Mouse (Mus musculus): ENCODE data around the gene Jmy. TPM values are rescaled to one million over a fixed set of nuclear protein-coding genes. Genes with fewer than 3 reads are reported as not detected.

Jmy gene
- polyA plus RNA-seq, 1 experiment, result 2.3 TPM

DNA sequence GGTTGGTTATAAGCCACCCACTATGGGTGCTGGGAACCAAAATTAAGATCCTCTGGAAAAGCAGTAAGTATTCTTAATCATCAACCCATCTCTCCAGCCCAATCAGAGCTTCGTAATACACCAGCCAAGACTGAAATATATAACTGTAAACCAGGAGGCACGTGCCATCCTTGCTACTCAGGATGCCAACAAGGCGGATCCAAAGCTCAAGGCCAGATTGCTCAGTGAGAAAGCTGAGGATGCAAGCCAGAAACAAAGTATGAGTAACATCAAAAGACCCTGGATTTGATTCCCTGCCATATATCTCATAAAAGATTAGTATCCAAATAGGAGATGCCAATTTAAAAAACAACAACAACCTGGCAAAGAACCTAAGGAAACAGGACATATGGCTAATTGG is 31.3 kb downstream of the Jmy start:
- peaks cover 76% of the 10 kb centered on the region for H3K36me3 ChIP-seq (replicated peaks; ENCODE audit: low read length)
- H3K4me3 ChIP-seq (replicated peaks), result no peak overlapping the region
- no peaks in the 10 kb centered on the region for H3K4me1 ChIP-seq
- TF ChIP-seq FLI1 (IDR thresholded peaks at IDR 0.05; ENCODE audit: low read length) (no peak), GATA1 (IDR thresholded peaks at IDR 0.05; ENCODE audit: borderline replicate concordance, low read length) (no peak)
- no peaks in the 10 kb centered on the region for H3K9me3 ChIP-seq
- H3K27me3 ChIP-seq (replicated peaks), result no peaks in the 10 kb centered on the region

DNA sequence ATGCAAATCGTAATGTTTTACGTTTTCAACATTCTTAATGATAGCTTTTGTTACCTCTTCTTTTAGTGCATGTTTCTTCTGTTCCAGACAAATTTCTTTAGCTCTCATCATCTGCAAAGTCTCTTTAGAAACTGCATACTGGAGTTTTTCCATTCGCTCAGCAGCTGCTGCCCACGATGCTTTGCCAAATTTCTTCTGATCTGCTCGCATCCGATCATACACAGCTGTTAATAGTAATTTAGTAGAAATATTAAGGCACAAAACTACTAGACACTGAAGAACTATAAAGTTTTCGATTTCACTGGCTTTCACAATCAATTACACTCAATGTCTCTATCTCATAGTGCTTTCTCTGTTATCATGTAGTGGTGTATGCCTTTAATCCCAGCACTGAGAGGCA is 40.0 kb downstream of the Jmy start:
- H3K4me1 ChIP-seq, result no peaks in the 10 kb centered on the region
- TF ChIP-seq GATA1 (IDR thresholded peaks at IDR 0.05; ENCODE audit: borderline replicate concordance, low read length) (no peak), FLI1 (IDR thresholded peaks at IDR 0.05; ENCODE audit: low read length) (no peak)
- peaks cover 75% of the 10 kb centered on the region for H3K36me3 ChIP-seq (replicated peaks; ENCODE audit: low read length)
- H3K4me3 ChIP-seq (replicated peaks), result no peak overlapping the region
- no peaks in the 10 kb centered on the region for H3K9me3 ChIP-seq
- no peaks in the 10 kb centered on the region for H3K27me3 ChIP-seq (replicated peaks)

DNA sequence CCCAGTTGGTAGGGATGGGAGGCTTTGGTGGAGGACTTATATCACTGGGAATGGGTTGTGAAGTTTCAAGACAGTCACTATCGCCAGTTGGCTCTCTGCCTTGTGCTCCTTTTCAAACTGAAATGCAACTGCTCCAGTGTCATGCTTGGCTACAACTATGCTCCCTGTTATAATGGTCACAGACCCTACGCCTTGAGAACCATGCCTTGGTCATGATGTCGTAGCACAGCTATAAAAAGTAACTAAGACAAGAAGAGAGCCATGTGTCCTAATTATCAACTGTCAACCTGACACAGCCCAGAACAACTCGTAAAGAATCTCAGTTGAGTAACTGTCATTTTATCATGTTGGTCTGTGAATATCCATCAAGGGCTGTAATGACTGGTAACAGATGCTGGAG is 41.0 kb downstream of the Jmy start:
- no peaks in the 10 kb centered on the region for H3K4me1 ChIP-seq
- H3K9me3 ChIP-seq, result no peaks in the 10 kb centered on the region
- H3K4me3 ChIP-seq (replicated peaks), result no peak overlapping the region
- H3K27me3 ChIP-seq (replicated peaks), result no peaks in the 10 kb centered on the region
- TF ChIP-seq GATA1 (IDR thresholded peaks at IDR 0.05; ENCODE audit: borderline replicate concordance, low read length), result no peak
- no peak for TF ChIP-seq FLI1 (IDR thresholded peaks at IDR 0.05; ENCODE audit: low read length)
- H3K36me3 ChIP-seq (replicated peaks; ENCODE audit: low read length), result peaks cover 74% of the 10 kb centered on the region

DNA sequence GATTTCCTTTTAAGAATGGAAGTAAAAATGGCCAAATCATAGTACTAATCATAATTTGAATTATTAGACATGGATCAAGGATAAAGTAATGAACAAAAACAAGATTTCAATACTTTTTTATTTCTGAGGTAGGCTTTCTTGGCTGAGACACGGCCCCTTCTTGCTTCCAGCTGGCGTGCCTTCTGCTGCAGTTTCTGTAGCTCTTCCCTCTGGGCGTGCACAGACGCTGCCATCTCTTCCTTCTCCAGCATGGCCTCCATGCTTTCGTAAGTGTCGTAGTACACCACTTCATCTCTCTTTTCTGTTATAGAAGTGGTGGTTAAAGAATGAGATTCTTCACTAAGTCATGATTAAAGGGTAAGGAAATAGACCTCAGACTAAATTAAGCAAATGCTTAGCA is 46.3 kb downstream of the Jmy start:
- no peak for TF ChIP-seq GATA1 (IDR thresholded peaks at IDR 0.05; ENCODE audit: borderline replicate concordance, low read length)
- TF ChIP-seq FLI1 (IDR thresholded peaks at IDR 0.05; ENCODE audit: low read length), result no peak
- no peaks in the 10 kb centered on the region for H3K9me3 ChIP-seq
- H3K27me3 ChIP-seq (replicated peaks), result no peaks in the 10 kb centered on the region
- no peaks in the 10 kb centered on the region for H3K4me1 ChIP-seq
- H3K4me3 ChIP-seq (replicated peaks), result no peak overlapping the region
- peaks cover 78% of the 10 kb centered on the region for H3K36me3 ChIP-seq (replicated peaks; ENCODE audit: low read length)

DNA sequence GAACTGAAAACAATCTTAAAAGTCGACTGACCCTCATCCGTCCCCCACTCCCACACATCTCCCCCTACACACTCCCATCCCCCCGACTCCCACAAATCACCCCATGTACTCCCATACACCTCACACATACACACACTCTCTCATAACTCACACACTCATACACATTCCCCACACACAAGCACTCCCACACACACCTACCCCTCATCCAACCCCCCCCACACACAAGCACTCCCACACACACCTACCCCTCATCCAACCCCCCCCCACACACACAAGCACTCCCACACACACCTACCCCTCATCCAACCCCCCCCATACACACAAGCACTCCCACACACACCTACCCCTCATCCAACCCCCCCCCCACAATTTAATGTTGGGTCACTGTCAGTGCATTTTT is 59.4 kb downstream of the Jmy start:
- no peaks in the 10 kb centered on the region for H3K27me3 ChIP-seq (replicated peaks)
- peaks cover 85% of the 10 kb centered on the region for H3K36me3 ChIP-seq (replicated peaks; ENCODE audit: low read length)
- no peaks in the 10 kb centered on the region for H3K4me1 ChIP-seq
- no peak for TF ChIP-seq FLI1 (IDR thresholded peaks at IDR 0.05; ENCODE audit: low read length)
- no peak for TF ChIP-seq GATA1 (IDR thresholded peaks at IDR 0.05; ENCODE audit: borderline replicate concordance, low read length)
- H3K4me3 ChIP-seq (replicated peaks), result no peak overlapping the region
- H3K9me3 ChIP-seq, result no peaks in the 10 kb centered on the region

DNA sequence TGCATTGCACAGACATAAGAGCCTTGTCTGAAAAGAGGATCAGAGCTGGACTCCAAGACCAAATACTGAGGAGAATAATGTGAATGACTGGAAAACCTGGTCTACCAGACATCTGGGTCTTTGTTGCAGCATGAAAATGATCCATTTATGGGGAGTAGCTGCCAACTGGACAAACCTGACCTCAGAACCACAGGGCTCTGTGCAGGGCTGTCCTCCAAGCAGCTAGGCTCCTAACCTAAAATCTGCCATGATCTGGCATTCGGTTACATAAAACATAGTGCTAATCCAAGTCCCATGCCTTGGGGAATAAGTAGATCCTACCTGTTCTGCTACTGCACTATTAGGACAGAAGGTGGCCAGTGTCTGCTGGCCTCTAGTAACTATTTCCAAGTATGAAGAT is 70.4 kb downstream of the Jmy start:
- no peaks in the 10 kb centered on the region for H3K9me3 ChIP-seq
- H3K4me3 ChIP-seq (replicated peaks), result no peak overlapping the region
- peaks cover 39% of the 10 kb centered on the region for H3K36me3 ChIP-seq (replicated peaks; ENCODE audit: low read length)
- H3K4me1 ChIP-seq, result peaks cover 24% of the 10 kb centered on the region
- no peaks in the 10 kb centered on the region for H3K27me3 ChIP-seq (replicated peaks)
- TF ChIP-seq GATA1 (IDR thresholded peaks at IDR 0.05; ENCODE audit: borderline replicate concordance, low read length) (no peak), FLI1 (IDR thresholded peaks at IDR 0.05; ENCODE audit: low read length) (no peak)

DNA sequence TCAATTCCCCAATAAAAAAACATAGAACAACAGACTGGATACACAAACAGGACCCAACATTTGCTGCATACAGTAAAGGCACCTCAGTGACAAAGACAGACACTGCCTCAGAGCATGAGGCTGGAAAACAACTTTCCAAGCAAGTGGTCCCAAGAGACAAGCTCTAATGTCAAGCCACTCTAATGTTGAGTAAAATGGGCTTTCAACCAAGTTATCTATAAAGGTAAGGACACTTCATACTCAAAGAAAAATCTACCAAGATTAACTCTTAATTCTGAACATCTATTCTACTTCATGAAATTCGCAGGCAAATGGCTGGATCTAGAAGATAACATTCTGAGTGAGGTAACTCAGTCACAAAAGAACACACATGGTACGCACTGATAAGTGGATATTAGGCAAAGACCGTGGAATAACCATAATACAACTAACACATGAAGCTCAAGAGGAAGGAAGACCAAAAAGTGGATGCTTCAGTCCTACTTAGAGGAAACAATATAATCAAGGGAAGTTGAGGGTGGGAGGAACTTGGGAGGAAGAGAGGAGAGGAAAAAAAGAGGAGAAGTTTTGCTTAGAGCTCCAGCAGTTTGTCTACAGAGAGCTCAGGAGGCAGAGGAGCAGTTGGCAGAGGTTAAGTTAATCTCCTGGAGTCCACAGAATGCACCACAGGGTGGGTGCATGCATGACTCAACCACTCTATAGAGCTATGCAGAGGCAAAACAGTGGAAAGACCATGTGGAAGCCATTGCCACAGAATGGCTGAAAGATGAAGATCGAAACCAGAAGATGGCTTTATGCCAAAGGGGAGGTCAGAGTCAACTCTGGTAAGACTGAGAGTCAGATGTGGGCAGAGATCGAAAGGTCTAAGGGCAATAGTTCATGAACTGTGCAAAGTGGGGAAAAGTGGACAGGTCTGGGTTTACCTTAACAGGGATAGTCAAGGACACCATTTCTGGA is 71.4 kb downstream of the Jmy start:
- Histone ChIP-seq H3K4me3 (replicated peaks) (no peak overlapping the region), H3K4me1 (peaks cover 28% of the 10 kb centered on the region), H3K36me3 (replicated peaks; ENCODE audit: low read length) (peaks cover 32% of the 10 kb centered on the region), H3K9me3 (no peaks in the 10 kb centered on the region), H3K27me3 (replicated peaks) (no peaks in the 10 kb centered on the region)
- TF ChIP-seq FLI1 (IDR thresholded peaks at IDR 0.05; ENCODE audit: low read length) (no peak), GATA1 (IDR thresholded peaks at IDR 0.05; ENCODE audit: borderline replicate concordance, low read length) (no peak)

DNA sequence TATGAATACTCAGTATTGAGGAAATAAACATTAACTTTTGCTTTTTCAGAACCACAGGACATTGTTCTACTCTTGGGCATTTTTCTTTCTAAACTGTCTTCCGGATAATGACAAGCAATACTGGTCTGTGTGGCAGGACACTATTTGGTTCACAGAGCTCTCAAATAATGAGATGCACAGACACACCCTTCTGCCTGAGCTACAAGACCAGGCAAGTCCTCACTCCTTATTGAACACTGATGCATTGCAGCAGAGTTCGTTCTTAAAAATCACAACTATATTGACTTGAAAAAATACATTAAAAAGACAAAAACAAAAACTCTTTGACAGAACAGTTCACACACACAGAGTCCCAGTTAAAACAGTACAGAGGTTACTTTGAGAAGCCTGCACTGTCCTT is 76.4 kb downstream of the Jmy start:
- no peak for TF ChIP-seq GATA1 (IDR thresholded peaks at IDR 0.05; ENCODE audit: borderline replicate concordance, low read length)
- no peak for TF ChIP-seq FLI1 (IDR thresholded peaks at IDR 0.05; ENCODE audit: low read length)
- Histone ChIP-seq H3K27me3 (replicated peaks) (no peaks in the 10 kb centered on the region), H3K36me3 (replicated peaks; ENCODE audit: low read length) (peaks cover 4% of the 10 kb centered on the region), H3K4me1 (peaks cover 32% of the 10 kb centered on the region), H3K4me3 (replicated peaks) (no peak overlapping the region), H3K9me3 (no peaks in the 10 kb centered on the region)

DNA sequence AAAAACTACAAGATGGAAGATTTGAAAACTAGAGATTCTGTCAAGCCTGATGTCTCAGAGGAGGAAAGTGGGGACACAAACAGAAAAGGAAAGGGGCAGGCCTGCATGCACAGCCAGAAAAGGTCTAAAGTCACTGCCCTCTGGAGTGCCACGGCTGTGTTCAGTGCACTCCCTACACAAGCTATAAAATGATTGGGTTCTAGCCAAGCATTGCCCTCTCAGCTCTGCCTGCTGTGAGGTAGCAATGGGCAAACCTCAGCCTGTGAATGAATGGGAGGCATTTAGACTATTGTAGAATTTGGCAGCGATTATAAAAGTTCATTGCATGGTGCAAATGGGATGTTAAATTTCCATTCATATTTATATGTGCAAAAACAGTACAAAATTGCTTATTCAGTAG is 79.8 kb downstream of the Jmy start:
- H3K4me3 ChIP-seq (replicated peaks), result no peak overlapping the region
- TF ChIP-seq GATA1 (IDR thresholded peaks at IDR 0.05; ENCODE audit: borderline replicate concordance, low read length), result no peak
- no peak for TF ChIP-seq FLI1 (IDR thresholded peaks at IDR 0.05; ENCODE audit: low read length)
- no peaks in the 10 kb centered on the region for H3K27me3 ChIP-seq (replicated peaks)
- no peaks in the 10 kb centered on the region for H3K36me3 ChIP-seq (replicated peaks; ENCODE audit: low read length)
- no peaks in the 10 kb centered on the region for H3K9me3 ChIP-seq
- peaks cover 35% of the 10 kb centered on the region for H3K4me1 ChIP-seq

DNA sequence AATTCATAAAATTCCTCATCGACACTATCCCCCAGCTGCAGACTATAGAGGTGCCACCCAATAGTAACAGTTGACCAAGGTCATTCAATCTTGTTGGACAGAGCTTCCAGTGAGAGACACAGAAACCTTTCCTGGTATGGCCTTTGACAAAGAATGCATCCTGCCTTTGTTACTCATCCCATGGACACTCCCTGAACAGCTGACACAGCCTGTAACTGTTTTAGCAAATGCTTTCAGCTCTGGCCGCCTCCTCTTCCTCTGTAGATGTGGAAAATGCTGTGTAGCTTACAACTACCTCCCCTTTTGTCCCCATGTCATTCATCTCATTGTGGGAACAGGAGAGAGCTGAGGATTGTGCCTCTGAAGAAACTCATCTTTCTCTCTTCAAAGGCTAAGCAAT is 81.3 kb downstream of the Jmy start:
- Histone ChIP-seq H3K27me3 (replicated peaks) (no peaks in the 10 kb centered on the region), H3K4me1 (peaks cover 35% of the 10 kb centered on the region), H3K9me3 (no peaks in the 10 kb centered on the region), H3K36me3 (replicated peaks; ENCODE audit: low read length) (no peaks in the 10 kb centered on the region), H3K4me3 (replicated peaks) (no peak overlapping the region)
- TF ChIP-seq FLI1 (IDR thresholded peaks at IDR 0.05; ENCODE audit: low read length) (no peak), GATA1 (IDR thresholded peaks at IDR 0.05; ENCODE audit: borderline replicate concordance, low read length) (no peak)

All from megakaryocyte, embryonic 14.5 days (primary cell).